In the genomic region with DNA sequence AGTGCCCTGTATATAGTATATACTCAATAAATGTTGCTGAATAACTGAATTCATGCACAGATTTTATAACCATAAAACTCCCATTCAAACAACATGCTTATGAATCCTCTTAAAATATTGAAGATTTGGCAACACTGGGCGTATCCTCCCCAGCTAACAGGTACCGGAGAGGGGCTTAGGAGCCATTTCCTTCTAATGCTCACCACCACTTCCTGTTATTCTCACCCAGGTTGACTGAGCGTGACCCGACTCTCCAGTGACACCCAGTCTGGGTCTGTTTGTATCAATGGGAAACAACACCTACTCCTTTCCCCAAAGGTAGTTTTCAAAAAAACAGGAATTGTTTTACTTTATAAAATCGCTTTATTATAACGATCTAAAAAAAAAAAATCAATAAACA, we compare ENCODE assay signal across 20 mouse cellular contexts. TPM values are rescaled to one million over a fixed set of nuclear protein-coding genes. Genes with fewer than 3 reads are reported as not detected.
DNase-seq lines count a peak whose midpoint lies in the region; ATAC-seq lines count a peak whose summit lies in the region.
"Had no signal": no experiment of that assay in that cellular context is flagged by ENCODE, and none has a peak within 500 bp of the region (broad histone marks: within the 10 kb centered on the region; RNA-seq: fewer than 3 reads in every experiment).

No protein-coding gene starts in this region.

- intact Hi-C loops in heart, postnatal 14 days (cut with DNase I): no loop called here

- DNase-seq in CD4-positive, CD25-positive, alpha-beta regulatory T cell, adult 2 months (ENCODE audit: low read depth, low spot score): peak; percentile 75
- DNase-seq in naive thymus-derived CD4-positive, alpha-beta T cell, adult 2 months (ENCODE audit: low read depth): peak; percentile 76
- DNase-seq in thymus, postnatal 0 days (ENCODE audit: low spot score): peak; percentile 23
- no peak for DNase-seq in Muller cell, postnatal 12 days (ENCODE audit: inconsistent ontology term)
- no peak for DNase-seq in heart, postnatal 14 days
- no peak for DNase-seq in embryo, embryonic 9.5 days (ENCODE audit: extremely low spot score)
- DNase-seq in heart, postnatal 4 days: no peak
- DNase-seq: cerebellum, postnatal 25 days; kidney, adult 8-10 months; left cerebral cortex, postnatal 4 days; liver, embryonic 13.5 days; right cerebral cortex, postnatal 25 days had no signal

- ATAC-seq in activated CD4-positive, CD25-positive, alpha-beta regulatory T cell, adult 4 months: peak; percentile 100

RNA-seq across cellular contexts. Expression of a gene that starts 12.4 kb away (rescaled TPM):
- 10 to 100 TPM; 29.3 to 35.0 TPM for polyA plus RNA-seq in activated CD4-positive, CD25-positive, alpha-beta regulatory T cell, adult 4 months (2017; shearing (Covaris generic))
- 4.3 and 4.5 TPM in 2 replicates for polyA plus RNA-seq in thymus, postnatal 0 days (2015; fragmentation: Nextera tagmentation; extraction: Ambion mirVana)
- 10 to 100 TPM; 11.9 to 15.1 TPM for total RNA-seq in heart, postnatal 14 days (2021)
- total RNA-seq in heart, postnatal 4 days (2021): 10 to 100 TPM; 11.4 to 13.2 TPM

RNA-seq across cellular contexts. Expression of a gene that starts 52.1 kb away (rescaled TPM):
- polyA plus RNA-seq in activated CD4-positive, CD25-positive, alpha-beta regulatory T cell, adult 4 months (2017; shearing (Covaris generic)): not detected
- polyA plus RNA-seq in thymus, postnatal 0 days (2015; fragmentation: Nextera tagmentation; extraction: Ambion mirVana): 0.20 TPM in 1 of 2 replicates, not detected in the other
- total RNA-seq in heart, postnatal 14 days (2021): not detected
- total RNA-seq in heart, postnatal 4 days (2021): not detected
- total RNA-seq: heart, adult 2 months; layer of hippocampus, postnatal 25 days; left cerebral cortex, postnatal 4 days had no signal
- polyA plus RNA-seq: forebrain, embryonic 11.5 days; G1E; heart, adult 2 months; hindbrain, embryonic 15.5 days; liver, embryonic 13.5 days; midbrain, embryonic 12.5 days; neural tube, embryonic 11.5 days had no signal

Comparison
In these comparisons a context has a peak if more than half of its experiments do, and no peak if none do; other contexts are left out.
1. DNase-seq: peak in CD4-positive, CD25-positive, alpha-beta regulatory T cell, adult 2 months (single experiment), naive thymus-derived CD4-positive, alpha-beta T cell, adult 2 months (single experiment) and thymus, postnatal 0 days (single experiment); none in Muller cell, postnatal 12 days (single experiment), heart, postnatal 14 days (0 of 2), embryo, embryonic 9.5 days (single experiment) and heart, postnatal 4 days (single experiment).